ENCODE assay signal across 18 mouse cellular contexts in genomic region chr6:149323523-149324241, GRCm38 (mm10). TPM values are rescaled to one million over a fixed set of nuclear protein-coding genes. Genes with fewer than 3 reads are reported as not detected.
DNase-seq lines count a peak whose midpoint lies in the region; ATAC-seq and TF ChIP-seq lines count a peak whose summit lies in the region.
"Had no signal": no experiment of that assay in that cellular context is flagged by ENCODE, and none has a peak within 500 bp of the region (broad histone marks: within the 10 kb centered on the region; RNA-seq: fewer than 3 reads in every experiment).

No protein-coding gene starts in this region.

- no peak overlapping the region for H3K4me2 ChIP-seq in liver, embryonic 11.5 days
- H3K4me2 ChIP-seq: limb, embryonic 13.5 days; neural tube, embryonic 12.5 days had no signal

- ATAC-seq in CD4-positive, CD25-positive, alpha-beta regulatory T cell, adult 4 months: peak; percentile 8
- peak; percentile 70 for ATAC-seq in liver, embryonic 11.5 days (replicated peaks; ENCODE audit: low FRiP score)
- ATAC-seq in megakaryocyte progenitor cell, adult 5-6 weeks (replicated peaks; ENCODE audit: poor library complexity): peak; percentile 62
- no peak for ATAC-seq in erythroid progenitor cell, adult 5-6 weeks (replicated peaks; ENCODE audit: low FRiP score, poor library complexity, severe bottlenecking)
- ATAC-seq: forebrain, embryonic 16.5 days; intestine, embryonic 16.5 days had no signal

- peaks cover 28% of the 10 kb centered on the region for H3K36me3 ChIP-seq in ES-E14 (ENCODE audit: control insufficient read depth, insufficient read depth, low read length, poor library complexity, severe bottlenecking)
- peaks cover 49% of the 10 kb centered on the region for H3K36me3 ChIP-seq in liver, embryonic 11.5 days (ENCODE audit: control insufficient read depth, insufficient read depth, low read length)

- DNase-seq in ES-E14 (ENCODE audit: low read depth, low spot score): no peak
- no peak for DNase-seq in liver, embryonic 11.5 days (ENCODE audit: low spot score)
- no peak for DNase-seq in embryo, embryonic 10 days (ENCODE audit: low spot score)
- no peak for DNase-seq in kidney, adult 8-10 months
- DNase-seq: adrenal gland, adult 2 months; cerebellum, adult 11 months; cerebellum, postnatal 36 days; lung, postnatal 36 days; right cerebral cortex, postnatal 14 days had no signal

- H3K4me3 ChIP-seq in ES-E14 (ENCODE audit: insufficient read depth in 1 of 2, low read depth in 1 of 2, low read length in 2 of 2, poor library complexity in 1 of 2, severe bottlenecking in 1 of 2): no peak overlapping the region
- no peak overlapping the region for H3K4me3 ChIP-seq in liver, embryonic 11.5 days (ENCODE audit: low read depth, low read length)
- H3K4me3 ChIP-seq: layer of hippocampus, adult 2 months; limb, embryonic 13.5 days; neural tube, embryonic 12.5 days had no signal

- no peak overlapping the region for H3K9ac ChIP-seq in ES-E14 (ENCODE audit: insufficient read depth, low read depth, low read length, poor library complexity, severe bottlenecking)
- H3K9ac ChIP-seq in liver, embryonic 11.5 days (ENCODE audit: low read depth, low read length): no peak overlapping the region
- H3K9ac ChIP-seq: limb, embryonic 13.5 days; neural tube, embryonic 12.5 days had no signal

- in situ Hi-C loops in ES-E14 (cut with MboI; ENCODE audit: low sequenced_read_pairs in 2 of 2, unreplicated experiment in 2 of 2): no loop called here

- 0 out of 4 replicates have a peak, but pooled peaks cover 0 to 2% of the 10 kb centered on the region in 2 experiments for H3K4me1 ChIP-seq in ES-E14 (ENCODE audit: control insufficient read depth in 2 of 2, insufficient read depth in 2 of 2, low read length in 2 of 2, poor library complexity in 1 of 2)
- peaks cover 5% of the 10 kb centered on the region; the same call in 1 of the 2 replicates for H3K4me1 ChIP-seq in liver, embryonic 11.5 days (replicated peaks; ENCODE audit: control insufficient read depth, insufficient read depth, low read length)
- H3K4me1 ChIP-seq: limb, embryonic 13.5 days; neural tube, embryonic 12.5 days had no signal

- H3K27me3 ChIP-seq in liver, embryonic 11.5 days (replicated peaks; ENCODE audit: control insufficient read depth, insufficient read depth, low read length): no peaks in the 10 kb centered on the region
- H3K27me3 ChIP-seq: limb, embryonic 13.5 days; neural tube, embryonic 12.5 days had no signal

- WGBS in liver, embryonic 11.5 days: 66% methylated on average over 4 of the region's 4 CpGs

- no peak overlapping the region for H3K27ac ChIP-seq in ES-E14 (ENCODE audit: insufficient read depth, low read depth, low read length, poor library complexity, severe bottlenecking)
- no peak overlapping the region for H3K27ac ChIP-seq in liver, embryonic 11.5 days (ENCODE audit: low read depth, low read length)
- H3K27ac ChIP-seq: kidney, postnatal 0 days; layer of hippocampus, adult 2 months; limb, embryonic 13.5 days; neural tube, embryonic 12.5 days had no signal

- H3K9me3 ChIP-seq in ES-E14 (ENCODE audit: control insufficient read depth, insufficient read depth, low read depth, low read length): no peaks in the 10 kb centered on the region
- peaks cover 7% of the 10 kb centered on the region; the same call in 1 of the 2 replicates for H3K9me3 ChIP-seq in liver, embryonic 11.5 days (ENCODE audit: control insufficient read depth, low read length)
- H3K9me3 ChIP-seq: neural tube, embryonic 12.5 days had no signal

TF ChIP-seq in ES-E14, 5 proteins besides CTCF, POLR2A, EP300 and RAD21:
- TF ChIP-seq ZC3H11A (IDR thresholded peaks at IDR 0.05; ENCODE audit: borderline replicate concordance, low read depth, low read length) (no peak), HCFC1 (IDR thresholded peaks at IDR 0.05; ENCODE audit: borderline replicate concordance, insufficient read depth, low read length) (no peak), ZNF384 (IDR thresholded peaks at IDR 0.05; ENCODE audit: low read depth, low read length) (0 out of 2 replicates have a peak, but pooled peaks have one; percentile 9), MAFK (IDR thresholded peaks at IDR 0.05; ENCODE audit: insufficient read depth, low read depth, low read length) (no peak), CHD2 (IDR thresholded peaks at IDR 0.05; ENCODE audit: low read depth, low read length) (no peak)

RNA-seq across cellular contexts. Expression of gene Resf1, which starts 14.5 kb away (rescaled TPM):
- 100 to 1,000 TPM; 268 to 366 TPM for polyA plus RNA-seq in CD4-positive, CD25-positive, alpha-beta regulatory T cell, adult 4 months (2017; shearing (Covaris generic))
- total RNA-seq in ES-E14 (2012; rRNA removed): 124 and 128 TPM in 2 replicates
- 37.7 and 37.8 TPM in 2 replicates for polyA plus RNA-seq in liver, embryonic 11.5 days (2014; fragmentation: Nextera tagmentation; extraction: Ambion mirVana)
- total RNA-seq in megakaryocyte progenitor cell, adult 5-6 weeks (2015): 53.1 and 54.3 TPM in 2 replicates
- total RNA-seq in megakaryocyte progenitor cell, adult 5-6 weeks (2017): 25.4 and 48.0 TPM in 2 replicates
- total RNA-seq in erythroid progenitor cell, adult 5-6 weeks (2015; ENCODE audit: low replicate concordance): 113 and 155 TPM in 2 replicates
- total RNA-seq in erythroid progenitor cell, adult 5-6 weeks (2017; ENCODE audit: low replicate concordance): 109 and 117 TPM in 2 replicates
